Comparison of ENCODE assay signal across 10 mouse cellular contexts in genomic region chr14:76243581-76244337, GRCm38 (mm10).
DNase-seq lines count a peak whose midpoint lies in the region; ATAC-seq and TF ChIP-seq lines count a peak whose summit lies in the region.
"Had no signal": no experiment of that assay in that cellular context is flagged by ENCODE, and none has a peak within 500 bp of the region (broad histone marks: within the 10 kb centered on the region; RNA-seq: fewer than 3 reads in every experiment).

No protein-coding gene starts in this region.

- H3K9me3 ChIP-seq in heart, embryonic 15.5 days (replicated peaks): no peaks in the 10 kb centered on the region
- H3K9me3 ChIP-seq in hindbrain, embryonic 14.5 days (ENCODE audit: control insufficient read depth, low read length): no peaks in the 10 kb centered on the region
- H3K9me3 ChIP-seq in midbrain, embryonic 13.5 days: no peaks in the 10 kb centered on the region
- H3K9me3 ChIP-seq: limb, embryonic 15.5 days had no signal

- no peak for TF ChIP-seq CTCF in heart, adult 2 months (IDR thresholded peaks at IDR 0.05)

- H3K4me2 ChIP-seq in heart, embryonic 15.5 days: no peak overlapping the region; the same call in 1 of the 2 replicates
- H3K4me2 ChIP-seq in hindbrain, embryonic 14.5 days (replicated peaks): peak overlapping the region; percentile 25
- H3K4me2 ChIP-seq in midbrain, embryonic 13.5 days (replicated peaks): peak overlapping the region; percentile 25; the same call in 1 of the 2 replicates
- H3K4me2 ChIP-seq: limb, embryonic 15.5 days had no signal

- peak overlapping the region; percentile 49; the same call in 1 of the 2 replicates for H3K27ac ChIP-seq in heart, embryonic 15.5 days
- H3K27ac ChIP-seq in hindbrain, embryonic 14.5 days: peak overlapping the region; percentile 74
- H3K27ac ChIP-seq in midbrain, embryonic 13.5 days: peak overlapping the region; percentile 64
- H3K27ac ChIP-seq in heart, adult 2 months: no peak overlapping the region
- H3K27ac ChIP-seq: limb, embryonic 15.5 days had no signal

- no peaks in the 10 kb centered on the region for H3K27me3 ChIP-seq in heart, embryonic 15.5 days
- no peaks in the 10 kb centered on the region for H3K27me3 ChIP-seq in hindbrain, embryonic 14.5 days (ENCODE audit: control insufficient read depth, insufficient read depth, low read length)
- H3K27me3 ChIP-seq in midbrain, embryonic 13.5 days: no peaks in the 10 kb centered on the region
- H3K27me3 ChIP-seq in heart, adult 2 months (ENCODE audit: control insufficient read depth, insufficient read depth, low read length): no peaks in the 10 kb centered on the region
- H3K27me3 ChIP-seq: limb, embryonic 15.5 days had no signal

- no peak for ATAC-seq in heart, embryonic 15.5 days (replicated peaks; ENCODE audit: insufficient number of reproducible peaks, insufficient read depth, low FRiP score, low read depth)
- ATAC-seq in hindbrain, embryonic 14.5 days (ENCODE audit: low FRiP score): peak; percentile 38
- peak; percentile 47 for ATAC-seq in midbrain, embryonic 13.5 days

- no peak overlapping the region for H3K9ac ChIP-seq in heart, embryonic 15.5 days
- H3K9ac ChIP-seq in hindbrain, embryonic 14.5 days: peak overlapping the region; percentile 0; the same call in 1 of the 2 replicates
- H3K9ac ChIP-seq in midbrain, embryonic 13.5 days (replicated peaks): peak overlapping the region; percentile 39; the same call in 1 of the 2 replicates
- no peak overlapping the region for H3K9ac ChIP-seq in heart, adult 2 months (ENCODE audit: low read depth, low read length)
- H3K9ac ChIP-seq: limb, embryonic 15.5 days had no signal

- no peak for DNase-seq in heart, postnatal 14 days
- peak; percentile 43 for DNase-seq in embryo, embryonic 10.5 days (ENCODE audit: low spot score)
- DNase-seq in hindbrain, embryonic 14.5 days (ENCODE audit: low spot score): peak; percentile 26
- DNase-seq in cerebellum, adult 18-20 months: no peak
- no peak for DNase-seq in spleen, postnatal 4 days (ENCODE audit: low spot score in 2 of 2)
- DNase-seq in heart, adult 2 months: no peak
- DNase-seq: adrenal gland, postnatal 10 days had no signal

- no peaks in the 10 kb centered on the region for H3K36me3 ChIP-seq in heart, embryonic 15.5 days
- no peaks in the 10 kb centered on the region for H3K36me3 ChIP-seq in hindbrain, embryonic 14.5 days (replicated peaks; ENCODE audit: control insufficient read depth, insufficient read depth)
- H3K36me3 ChIP-seq in midbrain, embryonic 13.5 days: no peaks in the 10 kb centered on the region
- H3K36me3 ChIP-seq in heart, adult 2 months (ENCODE audit: control insufficient read depth, insufficient read depth, low read length): no peaks in the 10 kb centered on the region
- H3K36me3 ChIP-seq: limb, embryonic 15.5 days had no signal

- no peaks in the 10 kb centered on the region for H3K79me2 ChIP-seq in heart, adult 2 months (replicated peaks; ENCODE audit: control insufficient read depth, insufficient read depth, low read length)

- intact Hi-C loops in heart, postnatal 14 days (cut with DNase I): no loop called here
- intact Hi-C loops in heart, adult 2 months (cut with DNase I): no loop called here

- no peak overlapping the region for H3K4me3 ChIP-seq in heart, embryonic 15.5 days
- no peak overlapping the region for H3K4me3 ChIP-seq in hindbrain, embryonic 14.5 days (replicated peaks; ENCODE audit: low read length)
- H3K4me3 ChIP-seq in midbrain, embryonic 13.5 days (replicated peaks): no peak overlapping the region
- H3K4me3 ChIP-seq in heart, adult 2 months: no peak overlapping the region
- H3K4me3 ChIP-seq: limb, embryonic 15.5 days had no signal

- TF ChIP-seq POLR2A in heart, adult 2 months (IDR thresholded peaks at IDR 0.05; ENCODE audit: insufficient read depth, low read depth, low read length): no peak

- WGBS in heart, embryonic 15.5 days: 66% methylated on average over 14 of the region's 14 CpGs
- 44% methylated on average over 14 of the region's 14 CpGs for WGBS in hindbrain, embryonic 14.5 days
- WGBS in midbrain, embryonic 13.5 days: 64% methylated on average over 14 of the region's 14 CpGs
- 79% methylated on average over 14 of the region's 14 CpGs for WGBS in heart, adult 2 months

- TF ChIP-seq EP300 in heart, adult 2 months (IDR thresholded peaks at IDR 0.05; ENCODE audit: insufficient read depth, low read depth, low read length): no peak

- peaks cover 4% of the 10 kb centered on the region; the same call in 1 of the 2 replicates for H3K4me1 ChIP-seq in heart, embryonic 15.5 days (replicated peaks)
- H3K4me1 ChIP-seq in hindbrain, embryonic 14.5 days (replicated peaks; ENCODE audit: control insufficient read depth, insufficient read depth, low read length): peaks cover 12% of the 10 kb centered on the region
- H3K4me1 ChIP-seq in midbrain, embryonic 13.5 days (replicated peaks): peaks cover 28% of the 10 kb centered on the region
- peaks cover 5% of the 10 kb centered on the region for H3K4me1 ChIP-seq in heart, adult 2 months (ENCODE audit: control insufficient read depth, insufficient read depth, low read length)

Comparison
In these comparisons a context has a peak if more than half of its experiments do, and no peak if none do; other contexts are left out.
1. H3K9ac ChIP-seq: peak in hindbrain, embryonic 14.5 days (single experiment) and midbrain, embryonic 13.5 days (single experiment); none in heart, embryonic 15.5 days (single experiment) and heart, adult 2 months (single experiment).
2. DNase-seq: peak in embryo, embryonic 10.5 days (single experiment) and hindbrain, embryonic 14.5 days (single experiment); none in heart, postnatal 14 days (0 of 2), cerebellum, adult 18-20 months (0 of 2), spleen, postnatal 4 days (0 of 2) and heart, adult 2 months (0 of 2).